Mouse (Mus musculus) urinary bladder, postnatal 36 days (tissue): ENCODE results near the gene Mymx.

Source experiments
- DNase-seq, 2 experiments: peaks; one replicate each; pipeline ENCODE4 v3.0.0; 2022; ENCODE audit warnings: low spot score in 2 of 2, mixed read lengths in 1 of 2

Mymx gene

GRCm38 (mm10) chr17:45589844-45590243 lies 12.1 kb downstream of the Mymx start:
- no peak for DNase-seq

GRCm38 (mm10) chr17:45589236-45589635 lies 12.7 kb downstream of the Mymx start:
- no peak for DNase-seq

DNA sequence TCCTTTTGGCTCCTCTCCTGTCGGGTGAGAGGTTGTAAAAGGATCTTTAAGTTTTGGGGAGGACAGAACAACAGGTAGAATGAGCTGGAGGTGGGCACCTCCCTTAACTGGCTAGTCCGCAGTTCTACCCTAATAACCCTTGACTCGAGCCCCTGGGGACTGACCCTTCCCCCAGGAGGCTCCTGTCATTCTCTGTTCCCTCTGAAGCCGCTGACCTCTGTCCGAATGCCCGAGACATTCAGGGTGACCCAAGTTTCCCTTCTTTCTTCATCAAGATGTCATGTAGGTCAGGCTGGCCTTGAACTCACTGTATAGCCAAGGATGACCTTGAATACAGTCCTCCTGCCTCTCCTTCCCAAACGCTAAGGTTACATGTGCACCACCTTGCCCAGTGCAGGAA lies 13.5 kb downstream of the Mymx start:
- no peak for DNase-seq

DNA sequence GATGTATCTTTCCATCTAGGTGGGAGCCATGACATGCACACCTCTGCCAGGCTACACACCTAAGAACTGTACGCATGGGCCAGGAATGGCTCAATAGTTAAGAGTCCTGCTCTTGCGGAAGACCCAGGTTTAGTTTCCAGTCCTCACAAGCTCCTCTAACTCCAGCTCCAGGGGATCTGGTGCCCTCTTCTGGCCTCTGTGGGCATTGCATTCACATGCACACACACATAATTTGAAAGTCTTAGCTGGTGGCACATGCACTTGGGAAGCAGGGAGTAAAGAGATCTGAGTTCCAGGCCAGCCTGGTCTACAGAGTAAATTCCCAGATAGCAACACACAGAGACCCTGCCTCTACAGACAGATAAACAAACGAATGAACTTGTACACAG lies 15.5 kb downstream of the Mymx start:
- DNase-seq, result no peak

- DNase-seq, result no peak
These were observed 16.0 kb downstream of the Mymx start for GRCm38 (mm10) chr17:45585725-45586448.

GRCm38 (mm10) chr17:45584939-45585678 lies 16.8 kb downstream of the Mymx start:
- peak; percentile 51 to 74 for DNase-seq

GRCm38 (mm10) chr17:45584096-45584896 lies 17.6 kb downstream of the Mymx start:
- peak; percentile 45 to 85 for DNase-seq

DNA sequence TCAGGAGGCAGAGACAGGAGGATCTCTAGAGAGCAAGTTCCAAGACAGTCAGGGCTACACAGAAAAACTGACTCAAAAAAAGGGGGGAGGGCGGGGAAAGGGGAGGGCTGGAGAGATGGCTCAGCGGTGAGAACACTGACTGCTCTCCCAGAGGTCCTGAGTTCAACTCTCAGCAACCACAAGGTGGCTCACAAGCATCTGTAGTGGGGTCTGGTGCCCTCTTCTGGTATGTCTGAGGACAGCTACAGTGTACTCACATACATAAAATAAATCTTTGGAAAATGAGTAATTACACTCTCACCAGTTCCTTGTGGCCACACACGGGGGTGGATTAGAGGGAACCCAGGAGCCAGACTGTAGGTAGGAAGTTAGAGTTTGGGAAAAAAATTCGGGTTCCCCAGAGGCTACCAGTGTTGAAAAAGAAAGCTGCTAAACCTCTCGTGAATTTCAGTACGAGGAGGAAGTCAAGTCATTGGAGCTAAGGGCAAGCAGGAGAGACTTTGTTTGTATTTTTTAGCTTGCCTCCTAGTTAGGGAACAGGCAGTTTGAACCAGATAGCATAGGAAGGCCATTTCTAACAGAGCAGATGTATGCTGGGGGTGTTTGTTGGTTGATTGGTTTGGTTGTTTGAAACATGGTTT lies 19.1 kb downstream of the Mymx start:
- DNase-seq, result no peak

GRCm38 (mm10) chr17:45582188-45582587 lies 19.7 kb downstream of the Mymx start:
- no peak for DNase-seq

DNA sequence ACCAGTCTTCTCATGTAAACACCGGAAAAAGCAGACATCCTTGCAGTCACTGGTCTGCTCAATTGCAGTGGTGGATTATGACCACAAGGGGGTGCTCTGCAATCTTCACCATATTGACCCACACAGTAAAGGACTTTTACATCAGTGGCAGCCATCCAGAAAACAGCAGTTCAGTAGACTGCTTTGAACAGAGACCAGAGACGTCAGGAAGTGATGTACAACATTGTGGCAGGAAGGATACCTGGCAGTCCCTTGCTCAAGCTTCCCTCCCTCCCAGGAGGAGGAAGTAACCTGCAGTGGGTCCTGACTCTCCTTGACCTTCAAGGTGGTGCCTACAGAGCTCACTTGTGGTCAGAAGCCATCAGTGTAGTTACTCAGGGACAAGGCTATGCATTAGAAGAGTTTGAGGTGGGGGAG lies 20.3 kb downstream of the Mymx start:
- peak; percentile 60 to 66 for DNase-seq

DNA sequence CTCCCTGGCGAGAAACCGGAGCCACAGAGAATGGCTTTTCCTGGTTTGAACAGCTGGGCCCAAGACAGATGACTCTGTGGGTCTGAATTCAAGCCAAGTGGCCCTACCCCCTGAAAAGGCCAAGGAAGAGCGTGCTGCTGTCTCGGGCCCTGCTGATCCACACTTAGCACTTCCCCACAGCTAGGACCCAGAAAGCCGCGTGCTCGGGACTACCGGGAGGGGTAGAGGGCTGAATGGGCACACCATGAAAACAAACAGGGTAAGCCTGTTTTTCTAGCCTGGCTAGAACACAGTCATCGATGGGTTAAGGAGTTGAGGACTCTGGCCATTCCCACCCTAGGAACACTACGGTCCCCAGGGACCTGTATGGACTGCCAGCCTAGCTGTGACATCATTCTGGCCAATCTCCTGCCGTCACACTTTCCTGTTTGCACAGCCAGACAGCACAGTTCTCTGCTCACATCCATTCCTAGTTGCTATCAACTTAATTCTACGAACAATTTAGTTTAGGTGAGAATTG lies 20.9 kb downstream of the Mymx start:
- no peak for DNase-seq

- DNase-seq, result no peak
These were observed 22.3 kb downstream of the Mymx start for GRCm38 (mm10) chr17:45579554-45579953.

DNA sequence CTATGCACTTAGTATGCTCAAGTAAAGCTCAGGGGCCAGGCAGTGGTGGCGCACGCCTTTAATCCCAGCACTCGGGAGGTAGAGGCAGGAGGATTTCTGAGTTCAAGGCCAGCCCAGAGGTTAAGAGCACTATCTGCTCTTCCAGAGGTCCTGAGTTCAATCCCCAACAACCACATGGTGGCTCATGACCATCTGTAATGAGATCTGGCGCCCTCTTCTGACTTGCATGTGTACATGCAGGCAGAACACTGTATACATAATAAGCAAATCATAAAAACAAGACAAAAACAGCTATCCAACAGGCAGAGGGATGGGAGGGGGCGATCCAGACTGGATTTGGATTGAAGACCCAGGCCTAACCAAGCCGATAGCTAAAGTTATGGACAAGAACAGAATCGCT lies 23.1 kb downstream of the Mymx start:
- DNase-seq, result no peak

DNA sequence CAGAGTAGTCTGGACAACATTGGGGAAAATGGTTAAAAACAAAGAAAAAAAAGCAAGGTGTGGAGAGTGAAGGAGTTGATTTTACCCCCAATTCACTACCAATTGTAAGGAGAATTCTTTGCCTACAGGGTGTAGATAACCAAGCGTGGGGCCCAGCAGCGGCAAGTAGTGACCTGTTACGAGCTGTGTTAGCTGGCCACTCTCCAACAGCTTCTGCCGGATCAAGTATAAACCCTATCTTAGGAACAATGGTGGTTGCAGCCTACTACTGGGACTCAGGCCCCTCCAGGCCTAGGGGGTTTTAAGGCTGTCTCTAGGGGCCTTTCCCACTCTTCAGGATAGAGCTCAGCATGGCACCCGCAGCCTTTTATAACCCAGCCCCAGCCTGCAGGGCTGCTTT lies 23.7 kb downstream of the Mymx start:
- DNase-seq, result peak in 1 of 2 experiments; percentile 57

DNA sequence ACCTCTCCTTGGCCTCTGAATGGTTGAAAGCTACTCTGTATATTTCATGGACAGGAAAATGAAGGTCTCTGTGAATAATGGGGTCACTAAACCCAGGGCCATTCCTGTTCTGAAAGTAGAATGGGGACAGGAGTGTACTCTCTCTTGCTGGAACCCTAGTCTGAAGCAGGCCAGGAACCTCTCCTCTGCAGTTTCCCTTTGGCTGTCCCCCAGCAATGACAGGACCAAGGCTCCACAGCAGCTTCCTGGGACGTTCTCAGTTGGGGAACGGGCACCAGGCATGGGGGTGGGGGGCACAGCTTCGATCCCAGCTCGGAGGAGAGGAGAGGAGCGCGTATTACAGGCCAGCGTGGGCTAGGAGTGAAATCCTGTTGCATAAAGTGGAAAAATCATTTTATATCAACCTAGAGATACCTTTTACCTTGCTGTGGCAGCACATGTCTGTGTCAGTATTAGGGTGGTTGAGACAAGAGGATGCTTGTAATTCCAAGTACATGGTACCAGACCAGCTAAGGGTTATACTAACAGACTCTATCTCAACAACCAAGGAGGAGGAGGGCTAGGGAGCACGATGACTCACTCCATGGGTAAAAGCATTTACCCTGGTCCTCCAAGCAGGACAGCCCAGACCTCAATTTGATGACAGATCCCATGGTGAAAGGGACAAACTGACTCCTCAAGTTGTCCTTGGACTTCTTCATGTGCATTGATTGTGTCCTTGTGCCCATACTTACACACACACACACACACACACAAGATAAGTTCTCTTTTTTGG lies 26.6 kb downstream of the Mymx start:
- no peak for DNase-seq

GRCm38 (mm10) chr17:45574129-45574761 lies 27.7 kb downstream of the Mymx start:
- peak; percentile 51 to 70 for DNase-seq

DNA sequence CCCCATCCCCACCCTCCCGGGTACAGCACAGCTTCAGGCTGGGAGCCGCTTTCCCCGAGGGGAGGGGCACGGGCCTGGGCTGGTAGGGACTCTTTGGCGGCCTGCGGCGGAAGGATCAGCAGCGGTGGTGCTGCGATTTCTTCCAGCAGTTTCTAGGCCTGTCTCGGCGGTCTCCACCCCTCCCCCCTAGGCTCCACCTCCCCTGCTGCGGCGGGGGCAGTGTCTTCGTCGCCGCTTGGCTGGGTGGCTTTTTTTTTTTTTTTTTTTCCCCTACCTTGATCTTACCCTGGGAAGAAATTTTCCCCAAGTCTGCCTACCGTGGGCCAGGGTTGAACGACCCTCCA lies 28.1 kb downstream of the Mymx start:
- DNase-seq, result peak; percentile 96 to 97

- DNase-seq, result peak; percentile 99
These were observed 28.7 kb downstream of the Mymx start, which contains the start of gene Hsp90ab1 for GRCm38 (mm10) chr17:45573087-45573779. Gene Hsp90ab1 (minus strand): TSS chr17:45573271.
